In the genomic region with DNA sequence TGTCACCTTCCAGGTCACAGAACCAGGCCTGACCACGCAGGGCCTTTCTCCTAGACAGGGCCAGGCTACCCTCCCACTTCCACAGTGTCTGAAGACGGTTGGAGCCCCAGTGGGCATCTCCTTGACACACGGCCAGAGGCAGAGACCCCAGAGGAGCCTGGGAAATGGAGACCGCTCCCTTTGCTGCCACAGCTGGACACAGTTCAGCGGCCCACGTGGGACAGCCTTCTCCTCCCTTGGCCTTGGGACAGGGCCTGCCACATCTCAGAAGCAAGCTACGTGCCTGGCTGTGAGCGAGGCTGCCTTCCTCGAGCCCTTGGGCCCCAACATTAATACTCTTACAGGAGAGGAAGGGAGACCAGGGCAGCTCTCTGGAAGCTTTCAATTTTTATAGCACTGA, we compare ENCODE assay signal across 19 mouse cellular contexts. TPM values are rescaled to one million over a fixed set of nuclear protein-coding genes. Genes with fewer than 3 reads are reported as not detected.
DNase-seq lines count a peak whose midpoint lies in the region; ATAC-seq and TF ChIP-seq lines count a peak whose summit lies in the region.
"Had no signal": no experiment of that assay in that cellular context is flagged by ENCODE, and none has a peak within 500 bp of the region (broad histone marks: within the 10 kb centered on the region; RNA-seq: fewer than 3 reads in every experiment).

No protein-coding gene starts in this region.

- ATAC-seq in hindbrain, postnatal 0 days: peak; percentile 24; the same call in 1 of the 2 replicates
- ATAC-seq in hindbrain, embryonic 11.5 days (ENCODE audit: low FRiP score): no peak
- no peak for ATAC-seq in neural tube, embryonic 13.5 days (ENCODE audit: low read depth)
- ATAC-seq: forebrain, postnatal 0 days; intestine, embryonic 16.5 days; liver, postnatal 0 days had no signal

- TF ChIP-seq CTCF in hindbrain, postnatal 0 days (IDR thresholded peaks at IDR 0.05; ENCODE audit: low read depth): no peak

- H3K9ac ChIP-seq in hindbrain, postnatal 0 days (replicated peaks; ENCODE audit: low read length): no peak overlapping the region
- H3K9ac ChIP-seq in hindbrain, embryonic 11.5 days (ENCODE audit: low read depth, low read length): no peak overlapping the region
- H3K9ac ChIP-seq in neural tube, embryonic 13.5 days: 0 out of 2 replicates have a peak overlapping the region, but pooled peaks have one; percentile 1
- H3K9ac ChIP-seq: embryonic facial prominence, embryonic 13.5 days; forebrain, postnatal 0 days; liver, postnatal 0 days; neural tube, embryonic 15.5 days had no signal

- DNase-seq in heart, adult 18-20 months: peak; percentile 40 to 45
- DNase-seq in heart, postnatal 14 days: no peak
- DNase-seq in hindbrain, postnatal 0 days (ENCODE audit: low spot score): no peak
- DNase-seq in hindbrain, embryonic 11.5 days (ENCODE audit: low spot score): no peak
- no peak for DNase-seq in neural tube, embryonic 10.5 days (ENCODE audit: extremely low spot score, low spot score)
- DNase-seq in ovary, adult 18-20 months (ENCODE audit: low spot score): no peak
- DNase-seq: adrenal gland, adult 2 months; cerebellum, adult 9-10 months; forebrain, postnatal 0 days; kidney, postnatal 25 days; liver, postnatal 0 days; lung, postnatal 14 days; right cerebral cortex, postnatal 14 days; spleen, adult 18-20 months; thymus, postnatal 4 days had no signal

- H3K27ac ChIP-seq in hindbrain, postnatal 0 days: no peak overlapping the region
- no peak overlapping the region for H3K27ac ChIP-seq in hindbrain, embryonic 11.5 days (ENCODE audit: low read depth, low read length)
- H3K27ac ChIP-seq in neural tube, embryonic 13.5 days (replicated peaks): no peak overlapping the region
- H3K27ac ChIP-seq: embryonic facial prominence, embryonic 13.5 days; neural tube, embryonic 15.5 days had no signal

- H3K9me3 ChIP-seq in hindbrain, postnatal 0 days (ENCODE audit: low read length): no peaks in the 10 kb centered on the region
- no peaks in the 10 kb centered on the region for H3K9me3 ChIP-seq in hindbrain, embryonic 11.5 days (ENCODE audit: control insufficient read depth, low read length)
- no peaks in the 10 kb centered on the region for H3K9me3 ChIP-seq in neural tube, embryonic 13.5 days
- H3K9me3 ChIP-seq: embryonic facial prominence, embryonic 13.5 days; neural tube, embryonic 15.5 days had no signal

- H3K4me2 ChIP-seq in hindbrain, postnatal 0 days (ENCODE audit: low read depth, low read length): no peak overlapping the region
- H3K4me2 ChIP-seq in hindbrain, embryonic 11.5 days (replicated peaks; ENCODE audit: low read depth, low read length): no peak overlapping the region
- H3K4me2 ChIP-seq in neural tube, embryonic 13.5 days: no peak overlapping the region
- H3K4me2 ChIP-seq: embryonic facial prominence, embryonic 13.5 days; neural tube, embryonic 15.5 days had no signal

- WGBS in hindbrain, postnatal 0 days: 59% methylated on average over 9 of the region's 9 CpGs
- 68% methylated on average over 9 of the region's 9 CpGs for WGBS in hindbrain, embryonic 11.5 days
- WGBS in neural tube, embryonic 13.5 days: 53% methylated on average over 9 of the region's 9 CpGs

- H3K27me3 ChIP-seq in hindbrain, postnatal 0 days (ENCODE audit: insufficient read depth, low read length): no peaks in the 10 kb centered on the region
- no peaks in the 10 kb centered on the region for H3K27me3 ChIP-seq in hindbrain, embryonic 11.5 days (ENCODE audit: control insufficient read depth, insufficient read depth, low read length)
- H3K27me3 ChIP-seq in neural tube, embryonic 13.5 days: no peaks in the 10 kb centered on the region
- H3K27me3 ChIP-seq: embryonic facial prominence, embryonic 13.5 days; neural tube, embryonic 15.5 days had no signal

- intact Hi-C loops in heart, postnatal 14 days (cut with DNase I): no loop called here

- H3K4me3 ChIP-seq in hindbrain, postnatal 0 days (ENCODE audit: low read length): no peak overlapping the region
- no peak overlapping the region for H3K4me3 ChIP-seq in hindbrain, embryonic 11.5 days (ENCODE audit: low read depth, low read length)
- H3K4me3 ChIP-seq in neural tube, embryonic 13.5 days: no peak overlapping the region
- H3K4me3 ChIP-seq: embryonic facial prominence, embryonic 13.5 days; neural tube, embryonic 15.5 days had no signal

- H3K4me1 ChIP-seq in hindbrain, postnatal 0 days (ENCODE audit: insufficient read depth, low read length): peaks cover 4% of the 10 kb centered on the region; the same call in 1 of the 2 replicates
- no peaks in the 10 kb centered on the region for H3K4me1 ChIP-seq in hindbrain, embryonic 11.5 days (replicated peaks; ENCODE audit: control insufficient read depth, insufficient read depth, low read length)
- H3K4me1 ChIP-seq in neural tube, embryonic 13.5 days (replicated peaks): peaks cover 18% of the 10 kb centered on the region
- H3K4me1 ChIP-seq: embryonic facial prominence, embryonic 13.5 days had no signal

- H3K36me3 ChIP-seq in hindbrain, postnatal 0 days (ENCODE audit: insufficient read depth, low read length): no peaks in the 10 kb centered on the region
- H3K36me3 ChIP-seq in hindbrain, embryonic 11.5 days (ENCODE audit: control insufficient read depth, insufficient read depth, low read length): no peaks in the 10 kb centered on the region
- no peaks in the 10 kb centered on the region for H3K36me3 ChIP-seq in neural tube, embryonic 13.5 days
- H3K36me3 ChIP-seq: embryonic facial prominence, embryonic 13.5 days; neural tube, embryonic 15.5 days had no signal

RNA-seq across cellular contexts. Expression of a gene that starts 39.7 kb away (rescaled TPM):
- total RNA-seq in heart, adult 18-20 months (2021): 1 to 10 TPM; 2.7 to 4.0 TPM
- total RNA-seq in heart, postnatal 14 days (2021): 1 to 10 TPM; 2.4 to 3.2 TPM
- total RNA-seq in hindbrain, postnatal 0 days (2014; rRNA removed): 16.6 and 19.4 TPM in 2 replicates
- 30.1 and 30.6 TPM in 2 replicates for polyA plus RNA-seq in hindbrain, postnatal 0 days (2015; fragmentation: Nextera tagmentation; extraction: Ambion mirVana)
- polyA plus RNA-seq in hindbrain, embryonic 11.5 days (2014; fragmentation: Nextera tagmentation; extraction: Ambion mirVana): 46.2 and 47.3 TPM in 2 replicates
- polyA plus RNA-seq in neural tube, embryonic 13.5 days (2015; fragmentation: Nextera tagmentation; extraction: Ambion mirVana): 45.4 and 47.2 TPM in 2 replicates

Comparison
In these comparisons a context has a peak if more than half of its experiments do, and no peak if none do; other contexts are left out.
1. DNase-seq: peak in heart, adult 18-20 months (2 of 2); none in heart, postnatal 14 days (0 of 2), hindbrain, postnatal 0 days (single experiment), hindbrain, embryonic 11.5 days (single experiment), neural tube, embryonic 10.5 days (single experiment) and ovary, adult 18-20 months (single experiment).